Mouse (Mus musculus) midbrain, embryonic 11.5 days (tissue): ENCODE data around the gene Tenm3. TPM values are rescaled to one million over a fixed set of nuclear protein-coding genes. Genes with fewer than 3 reads are reported as not detected.
A peak's percentile ranks its signal among the peaks of the same experiment; 100 is the strongest.

Experiments used
- ATAC-seq: fragments of 200-750 bp; cut with Nextera tagmentation; 2 replicates; pipeline ENCODE4 v1.8.0; 2017; ENCODE audit warnings: moderate TSS enrichment, moderate library complexity; ENCODE audit not compliant: low FRiP score
- DNase-seq: peaks from one replicate; pipeline ENCODE4 v3.0.0; 2015; ENCODE audit warnings: low spot score; ENCODE audit errors: missing footprints
- H3K27ac ChIP-seq: fragments of 300-500 bp; sonication (generic); 2 replicates; pipeline ENCODE4 v1.5.1; 2014; ENCODE audit warnings: low read depth, low read length
- H3K27me3 ChIP-seq: fragments of 300-500 bp; sonication (generic); 2 replicates; pipeline ENCODE4 v1.6.1; 2014; ENCODE audit warnings: mild to moderate bottlenecking, low read length, moderate library complexity, mixed read lengths; ENCODE audit not compliant: control insufficient read depth, insufficient read depth
- H3K36me3 ChIP-seq: fragments of 300-500 bp; sonication (generic); 2 replicates; pipeline ENCODE4 v1.6.1; 2014; ENCODE audit warnings: mild to moderate bottlenecking, low read length, moderate library complexity, mixed read lengths; ENCODE audit not compliant: control insufficient read depth, insufficient read depth
- H3K4me1 ChIP-seq: fragments of 300-500 bp; sonication (generic); 2 replicates; pipeline ENCODE4 v1.6.1; 2014; ENCODE audit warnings: low read length; ENCODE audit not compliant: control insufficient read depth, insufficient read depth
- H3K4me2 ChIP-seq: fragments of 300-500 bp; sonication (generic); 2 replicates; pipeline ENCODE4 v1.6.1; 2014; ENCODE audit warnings: mild to moderate bottlenecking, moderate library complexity
- H3K4me3 ChIP-seq: fragments of 300-500 bp; sonication (generic); 2 replicates; pipeline ENCODE4 v1.5.1; 2014; ENCODE audit warnings: low read depth, low read length
- H3K9ac ChIP-seq: fragments of 300-500 bp; sonication (generic); 2 replicates; pipeline ENCODE4 v1.6.1; 2014; ENCODE audit warnings: low read length
- H3K9me3 ChIP-seq: fragments of 300-500 bp; sonication (generic); 2 replicates; pipeline ENCODE4 v1.6.1; 2016; ENCODE audit warnings: low read length; ENCODE audit not compliant: control insufficient read depth
- WGBS: fragments of 180-500 bp; shearing (Covaris S2); extraction: QIAGEN DNeasy Blood & Tissue Kit; methylation state at CpG from one replicate; pipeline ENCODE4 v1.1.7; 2014; 5-methylcytosine and 5-hydroxymethylcytosine counted together
- polyA plus RNA-seq: library from polyadenylated mRNA; unstranded; fragments of >200 nt; fragmentation: Nextera tagmentation; extraction: Ambion mirVana; gene quantifications from 2 replicates; pipeline ENCODE4 v1.2.1, GENCODE M21; 2014

Gene Tenm3
- polyA plus RNA-seq, 1 experiment from 2014 or later: 39.6 TPM

DNA sequence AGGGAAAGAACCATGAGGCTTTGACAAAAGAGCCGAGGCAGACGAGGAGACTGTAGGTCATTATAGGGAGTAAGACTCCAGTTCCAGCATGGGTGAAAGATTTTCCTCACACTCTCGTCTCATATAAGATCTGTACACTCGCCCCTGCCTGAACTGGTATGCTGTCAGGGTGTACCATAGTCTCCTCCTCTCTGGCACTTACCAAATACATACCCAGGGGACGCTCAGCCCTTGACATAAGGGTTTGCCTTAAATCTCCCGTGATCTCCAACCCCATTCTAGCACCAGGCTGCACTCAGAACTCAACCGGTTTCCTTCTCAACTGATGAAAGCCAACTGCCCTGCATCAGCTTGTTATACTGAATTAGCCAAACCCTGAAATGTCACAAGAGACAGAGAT lies 121.4 kb downstream of the Tenm3 start:
- DNase-seq: no peak
- no peak overlapping the region for H3K4me2 ChIP-seq
- ATAC-seq: no peak
- no peaks in the 10 kb centered on the region; the same call in 1 of the 2 replicates for H3K36me3 ChIP-seq
- peaks cover 5% of the 10 kb centered on the region; the same call in 1 of the 2 replicates for H3K4me1 ChIP-seq
- WGBS: 74% methylated on average over 7 of the region's 7 CpGs
- peak overlapping the region; percentile 31; the same call in 1 of the 2 replicates for H3K9ac ChIP-seq
- no peaks in the 10 kb centered on the region for H3K27me3 ChIP-seq
- no peak overlapping the region for H3K4me3 ChIP-seq
- no peak overlapping the region; the same call in 1 of the 2 replicates for H3K27ac ChIP-seq
- H3K9me3 ChIP-seq: no peaks in the 10 kb centered on the region

DNA sequence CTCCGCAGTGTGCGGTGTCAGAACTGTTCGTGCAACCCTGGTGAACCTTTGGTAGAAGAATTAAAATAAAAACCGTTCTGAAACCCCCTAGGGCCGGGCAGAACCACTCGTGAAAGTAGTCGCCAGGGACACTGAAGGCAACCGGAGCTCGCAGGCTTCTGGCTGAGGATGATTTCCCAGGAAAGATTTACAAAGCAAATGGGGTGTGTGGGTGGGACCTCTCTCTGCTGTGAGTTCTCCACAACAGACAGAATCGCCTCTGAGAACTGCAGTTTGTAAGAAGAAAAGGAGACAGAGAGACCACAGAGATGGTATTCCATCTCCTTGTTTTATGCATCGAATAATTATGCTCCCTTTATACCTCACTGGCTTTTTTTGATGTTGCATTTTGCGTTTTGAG lies 122.4 kb downstream of the Tenm3 start:
- ATAC-seq (no peak), DNase-seq (no peak)
- WGBS: 94% methylated on average over 12 of the region's 12 CpGs
- no peak overlapping the region for H3K27ac ChIP-seq
- no peaks in the 10 kb centered on the region for H3K9me3 ChIP-seq
- no peak overlapping the region for H3K9ac ChIP-seq
- H3K4me3 ChIP-seq: no peak overlapping the region
- H3K4me2 ChIP-seq: no peak overlapping the region
- no peaks in the 10 kb centered on the region for H3K27me3 ChIP-seq
- H3K36me3 ChIP-seq: no peaks in the 10 kb centered on the region; the same call in 1 of the 2 replicates
- peaks cover 5% of the 10 kb centered on the region; the same call in 1 of the 2 replicates for H3K4me1 ChIP-seq

DNA sequence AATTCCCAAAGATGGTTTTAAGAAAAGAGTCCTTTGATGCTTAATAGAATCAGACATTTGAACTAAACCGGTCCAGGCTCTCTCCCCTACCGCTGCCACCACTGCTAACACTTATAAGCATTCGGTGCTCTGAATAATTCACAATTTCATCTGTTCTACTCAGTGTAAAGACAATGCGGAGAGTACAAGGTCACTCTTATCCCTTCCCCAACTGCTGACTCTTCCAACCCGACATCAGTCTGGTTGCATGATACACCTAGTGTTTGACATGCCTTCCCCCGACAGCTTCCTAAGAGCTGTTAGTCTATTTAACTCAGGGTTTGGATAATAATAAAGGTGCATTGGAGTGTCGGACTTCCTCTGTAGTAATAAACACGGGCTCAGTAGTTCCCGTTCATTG lies 128.1 kb downstream of the Tenm3 start:
- Histone ChIP-seq H3K27me3 (no peaks in the 10 kb centered on the region), H3K27ac (no peak overlapping the region), H3K9ac (no peak overlapping the region), H3K4me1 (no peaks in the 10 kb centered on the region), H3K4me2 (no peak overlapping the region), H3K36me3 (no peaks in the 10 kb centered on the region), H3K4me3 (no peak overlapping the region), H3K9me3 (no peaks in the 10 kb centered on the region)
- ATAC-seq (no peak), DNase-seq (peak; percentile 73)
- 83% methylated on average over 9 of the region's 9 CpGs for WGBS

DNA sequence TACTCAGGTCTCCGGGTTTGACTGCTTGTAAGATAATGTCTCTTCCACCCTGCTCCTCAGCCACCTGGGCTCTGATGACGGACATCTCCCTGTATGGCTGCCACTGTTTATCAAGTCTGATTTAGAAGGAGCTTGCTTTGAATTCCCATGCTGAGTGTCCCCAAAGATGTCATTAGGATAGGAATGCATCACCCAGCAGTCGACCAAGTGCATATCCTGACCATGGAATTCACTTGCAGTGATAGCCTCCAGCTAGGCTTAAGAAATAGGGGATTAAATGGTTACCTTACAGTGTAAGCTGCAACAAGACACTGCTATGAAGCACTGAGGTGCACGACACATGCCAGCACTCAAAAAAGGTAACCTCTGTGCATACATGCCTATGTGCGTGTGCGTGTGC lies 137.1 kb downstream of the Tenm3 start:
- ATAC-seq: no peak
- H3K4me1 ChIP-seq: no peaks in the 10 kb centered on the region
- peak; percentile 72 for DNase-seq
- no peaks in the 10 kb centered on the region; the same call in 1 of the 2 replicates for H3K9me3 ChIP-seq
- 89% methylated on average over 6 of the region's 6 CpGs for WGBS
- no peaks in the 10 kb centered on the region for H3K27me3 ChIP-seq
- H3K4me2 ChIP-seq: no peak overlapping the region
- no peak overlapping the region for H3K4me3 ChIP-seq
- H3K9ac ChIP-seq: no peak overlapping the region
- H3K36me3 ChIP-seq: no peaks in the 10 kb centered on the region
- no peak overlapping the region for H3K27ac ChIP-seq

DNA sequence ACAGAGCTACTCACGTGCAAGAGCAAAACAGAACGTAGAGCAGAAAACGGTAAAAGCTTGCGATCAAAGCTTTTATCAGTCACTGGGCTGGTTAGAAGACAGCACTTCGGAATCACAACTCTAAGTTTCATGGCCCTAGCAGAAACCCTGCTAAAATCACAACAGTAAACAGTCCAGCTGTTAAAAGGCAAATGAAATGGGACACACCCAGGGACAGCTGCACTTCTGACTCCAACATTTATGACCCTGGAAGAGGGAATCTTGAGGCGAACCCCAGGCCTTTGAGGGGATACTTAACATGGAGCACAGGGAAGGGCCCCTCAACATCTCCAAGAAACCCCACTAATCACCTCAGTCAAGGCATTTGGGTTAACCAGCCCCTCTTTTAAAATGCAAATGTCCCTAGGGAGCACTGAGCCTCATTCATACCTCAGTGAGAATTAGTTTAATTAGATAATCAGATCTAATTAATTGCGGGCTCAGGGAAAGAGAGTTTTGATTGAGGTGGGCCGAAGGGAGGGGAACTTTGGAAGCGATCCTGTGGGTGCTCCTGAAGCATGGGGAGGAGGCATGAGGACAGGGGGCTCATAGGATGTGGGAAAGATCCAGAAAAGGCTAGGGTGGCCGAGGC lies 138.8 kb downstream of the Tenm3 start:
- Histone ChIP-seq H3K4me3 (no peak overlapping the region), H3K9ac (no peak overlapping the region), H3K27ac (no peak overlapping the region), H3K4me1 (no peaks in the 10 kb centered on the region), H3K36me3 (no peaks in the 10 kb centered on the region), H3K27me3 (no peaks in the 10 kb centered on the region), H3K9me3 (no peaks in the 10 kb centered on the region; the same call in 1 of the 2 replicates), H3K4me2 (no peak overlapping the region)
- no peak for DNase-seq
- WGBS: 95% methylated on average over 10 of the region's 10 CpGs
- ATAC-seq: no peak

DNA sequence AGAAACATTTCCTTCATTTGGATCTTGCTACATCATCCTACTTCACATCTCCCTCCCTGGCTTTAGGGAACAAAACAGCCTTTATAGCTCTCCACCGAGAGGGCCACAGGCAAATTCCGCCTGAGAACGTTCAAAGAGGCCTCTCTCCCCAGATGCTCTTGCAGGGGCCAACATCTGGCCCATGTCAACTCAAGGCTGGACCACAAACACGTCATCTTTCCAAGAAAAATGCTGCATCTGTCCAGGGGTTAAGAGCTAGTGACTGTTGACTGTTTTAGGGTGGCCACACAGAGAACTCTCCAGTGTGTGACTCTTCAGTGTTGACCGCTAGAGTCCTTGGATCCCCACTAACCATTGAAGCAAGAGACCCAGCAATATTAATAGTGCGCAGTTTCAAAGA lies 139.3 kb downstream of the Tenm3 start:
- Histone ChIP-seq H3K9me3 (no peaks in the 10 kb centered on the region; the same call in 1 of the 2 replicates), H3K9ac (no peak overlapping the region), H3K4me3 (no peak overlapping the region), H3K4me2 (no peak overlapping the region), H3K27ac (no peak overlapping the region), H3K27me3 (no peaks in the 10 kb centered on the region), H3K36me3 (no peaks in the 10 kb centered on the region), H3K4me1 (no peaks in the 10 kb centered on the region)
- no peak for ATAC-seq
- no peak for DNase-seq
- 85% methylated on average over 6 of the region's 6 CpGs for WGBS

DNA sequence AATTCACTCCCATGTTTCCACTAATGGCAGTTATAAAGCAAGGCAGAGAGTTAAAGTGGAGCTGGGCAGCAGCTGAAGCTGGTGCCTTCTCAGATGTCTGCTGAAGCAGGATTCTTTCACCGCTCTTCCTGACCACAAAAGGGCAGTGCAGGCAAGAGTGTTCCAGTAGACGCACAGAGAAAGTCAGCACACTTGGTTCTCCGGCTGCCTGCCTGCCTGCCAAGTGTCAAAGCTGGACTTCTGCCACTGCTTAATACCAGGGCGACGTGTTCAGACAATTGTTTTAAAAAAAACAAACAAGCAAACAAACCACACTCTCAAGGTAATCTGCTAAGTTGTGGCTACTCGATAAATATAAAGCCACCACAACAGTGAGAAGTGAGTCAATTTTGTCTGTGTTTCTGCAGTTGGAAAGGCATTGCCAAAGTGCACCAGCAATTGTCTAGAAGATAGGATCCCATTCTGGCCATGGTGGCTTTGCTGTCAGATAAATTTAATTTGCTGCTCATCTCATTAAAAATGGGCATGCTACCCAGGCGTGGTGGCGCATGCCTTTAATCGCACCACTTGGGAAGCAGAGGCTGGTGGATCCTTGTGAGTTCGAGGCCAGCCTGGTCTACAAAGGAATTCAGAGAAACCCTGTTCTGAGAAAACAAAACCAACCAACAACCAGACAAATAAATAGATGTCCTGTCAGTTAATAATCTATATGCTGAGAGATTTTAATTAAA lies 152.9 kb downstream of the Tenm3 start:
- ATAC-seq (no peak), DNase-seq (no peak)
- Histone ChIP-seq H3K27ac (no peak overlapping the region), H3K27me3 (no peaks in the 10 kb centered on the region), H3K4me3 (no peak overlapping the region), H3K4me2 (no peak overlapping the region), H3K36me3 (no peaks in the 10 kb centered on the region), H3K9ac (no peak overlapping the region), H3K9me3 (no peaks in the 10 kb centered on the region), H3K4me1 (no peaks in the 10 kb centered on the region)
- WGBS: 82% methylated on average over 10 of the region's 10 CpGs

DNA sequence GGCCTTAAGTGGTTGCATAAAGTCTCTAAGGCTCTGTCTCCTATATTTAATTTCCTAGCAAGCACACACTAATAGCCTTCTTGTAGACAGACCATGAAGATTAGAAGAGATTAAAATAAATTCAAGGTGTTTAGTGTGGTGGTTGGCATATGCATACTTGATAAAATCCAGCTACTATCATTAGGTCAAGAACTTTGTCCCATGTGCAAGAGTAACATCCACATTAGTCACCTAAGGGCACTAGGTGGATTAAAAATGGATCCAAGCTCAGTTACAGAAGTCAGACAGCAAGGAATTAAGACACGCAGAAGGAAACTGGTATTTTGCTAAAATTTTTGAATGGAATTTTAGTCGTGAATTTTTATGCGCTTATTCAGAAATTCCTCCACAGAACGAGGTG lies 155.0 kb downstream of the Tenm3 start:
- no peaks in the 10 kb centered on the region for H3K4me1 ChIP-seq
- no peaks in the 10 kb centered on the region for H3K36me3 ChIP-seq
- no peak overlapping the region for H3K4me2 ChIP-seq
- WGBS: 89% methylated on average over 4 of the region's 4 CpGs
- no peaks in the 10 kb centered on the region for H3K9me3 ChIP-seq
- no peak overlapping the region for H3K9ac ChIP-seq
- no peak for ATAC-seq
- no peak for DNase-seq
- no peak overlapping the region for H3K4me3 ChIP-seq
- no peaks in the 10 kb centered on the region for H3K27me3 ChIP-seq
- H3K27ac ChIP-seq: no peak overlapping the region

DNA sequence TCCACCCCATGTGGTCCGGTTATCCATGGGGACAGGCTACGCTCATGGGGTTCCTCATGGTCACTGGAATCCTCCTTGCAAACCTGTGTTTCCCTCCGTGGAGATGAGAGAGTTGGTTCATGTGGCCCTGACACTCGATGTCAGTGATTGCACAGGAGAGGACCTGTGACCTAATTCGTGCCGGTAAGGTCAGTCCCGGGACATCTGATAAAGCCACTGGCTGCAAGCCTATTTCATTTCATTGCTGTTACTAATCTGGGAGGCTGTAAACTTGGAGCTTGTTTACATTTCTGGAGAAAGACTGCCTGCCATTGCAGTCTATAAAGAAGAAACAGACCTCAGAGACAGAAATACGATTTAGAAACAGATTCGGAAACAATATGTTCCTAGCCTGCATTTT lies 155.6 kb downstream of the Tenm3 start:
- Histone ChIP-seq H3K36me3 (no peaks in the 10 kb centered on the region), H3K9ac (no peak overlapping the region), H3K4me2 (no peak overlapping the region), H3K9me3 (no peaks in the 10 kb centered on the region), H3K4me3 (no peak overlapping the region), H3K27me3 (no peaks in the 10 kb centered on the region), H3K4me1 (no peaks in the 10 kb centered on the region), H3K27ac (no peak overlapping the region)
- 84% methylated on average over 9 of the region's 9 CpGs for WGBS
- no peak for ATAC-seq
- no peak for DNase-seq
